Mouse (Mus musculus) small intestine, adult 2 months (tissue): ENCODE measurements around the gene Gfap.

Experiments used
- CTCF ChIP-seq: fragments of 200-500 bp; IDR thresholded peaks from 2 replicates; pipeline ENCODE4 v1.5.1; 2012; ENCODE audit warnings: low read depth, mild to moderate bottlenecking, control low read depth, inconsistent platforms, low read length, moderate library complexity, mixed read lengths; ENCODE audit not compliant: insufficient replicate concordance, insufficient read length; ENCODE audit errors: extremely low read depth
- POLR2A ChIP-seq: fragments of 200-500 bp; IDR thresholded peaks from 2 replicates; pipeline ENCODE4 v1.6.1; 2012; ENCODE audit warnings: low read depth, mild to moderate bottlenecking, control low read depth, inconsistent platforms, low read length, moderate library complexity

DNA sequence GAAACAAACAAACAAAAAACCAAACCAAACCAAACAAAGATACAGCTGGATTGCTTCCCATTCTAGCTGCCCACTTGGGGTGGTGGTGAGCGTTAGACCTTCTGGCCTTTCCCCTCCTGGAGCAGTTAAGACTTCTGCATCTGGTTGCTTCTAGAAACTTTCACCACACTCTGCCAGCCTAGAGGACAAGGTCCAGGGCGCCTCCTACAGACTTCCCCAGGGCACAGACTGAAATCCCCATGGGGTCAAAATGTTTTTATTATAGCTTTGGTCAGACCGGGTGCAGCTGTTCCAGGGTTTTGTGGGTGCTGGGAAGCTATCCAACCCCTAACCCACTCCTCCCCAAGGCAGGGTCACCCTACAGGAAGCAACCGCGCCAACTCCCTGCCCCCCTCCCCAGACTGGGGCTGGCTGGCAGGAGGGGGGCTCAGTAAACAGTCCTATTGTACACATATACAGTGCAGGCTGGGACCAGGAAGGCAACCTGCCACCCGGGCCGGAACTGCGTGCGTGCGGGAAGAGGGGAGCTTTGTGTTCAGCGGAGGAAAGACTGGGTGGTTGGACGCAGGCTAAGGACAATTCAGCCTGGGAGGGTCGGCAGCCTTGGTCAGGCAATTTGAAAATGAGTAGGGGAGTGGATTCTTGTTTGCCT, 38.4 kb upstream of the Gfap start:
- no peak for TF ChIP-seq CTCF
- TF ChIP-seq POLR2A, result no peak
